Mouse (Mus musculus) liver, embryonic 14.5 days (tissue): ENCODE data around the gene Mtg2.

Source experiments
- CTCF ChIP-seq: IDR thresholded peaks from 2 replicates; pipeline ENCODE4 v1.5.1; 2016; ENCODE audit warnings: antibody characterized with exemption, low read depth, control low read depth
- EP300 ChIP-seq: IDR thresholded peaks from 2 replicates; pipeline ENCODE4 v1.6.1; 2016; ENCODE audit warnings: antibody characterized with exemption, low read depth

- TF ChIP-seq EP300 = no peak
- no peak for TF ChIP-seq CTCF
Observed at GRCm38 (mm10) chr2:180071671-180072070, 1.3 kb downstream of the Mtg2 start.
